Mouse (Mus musculus) forebrain, embryonic 14.5 days (tissue): ENCODE data around the gene Zmym5. TPM values are rescaled to one million over a fixed set of nuclear protein-coding genes. Genes with fewer than 3 reads are reported as not detected.
"Not testable (repeated sequence)": the region's sequence is repeated elsewhere in the genome, so short reads cannot be mapped to it uniquely, and the experiment has no call there.

Experiments used
- ATAC-seq: fragments of 200-750 bp; cut with Nextera tagmentation; 2 replicates; pipeline ENCODE4 v1.8.0; 2017; ENCODE audit warnings: mild to moderate bottlenecking, moderate library complexity
- DNase-seq: peaks from one replicate; pipeline ENCODE4 v3.0.0-alpha.2; 2015; ENCODE audit warnings: low spot score
- H3K27ac ChIP-seq: fragments of 300-500 bp; sonication (generic); 2 replicates; pipeline ENCODE4 v1.5.1; 2014; ENCODE audit warnings: low read depth, mild to moderate bottlenecking, control low read depth, low read length, moderate library complexity
- H3K27me3 ChIP-seq: fragments of 300-500 bp; sonication (generic); replicated peaks from 2 replicates; pipeline ENCODE4 v1.6.1; 2014; ENCODE audit warnings: low read length, control low read depth, mixed read lengths; ENCODE audit not compliant: control insufficient read depth, insufficient read depth
- H3K36me3 ChIP-seq: fragments of 300-500 bp; sonication (generic); 2 replicates; pipeline ENCODE4 v1.6.1; 2014; ENCODE audit warnings: low read length, control low read depth; ENCODE audit not compliant: control insufficient read depth, insufficient read depth
- H3K4me1 ChIP-seq: fragments of 300-500 bp; sonication (generic); 2 replicates; pipeline ENCODE4 v1.6.1; 2014; ENCODE audit warnings: antibody characterized with exemption, low read length, control low read depth; ENCODE audit not compliant: control insufficient read depth, insufficient read depth
- H3K4me2 ChIP-seq: fragments of 300-500 bp; sonication (generic); 2 replicates; pipeline ENCODE4 v1.6.1; 2014; ENCODE audit warnings: mild to moderate bottlenecking, control low read depth, low read length
- H3K4me3 ChIP-seq: fragments of 300-500 bp; sonication (generic); 2 replicates; pipeline ENCODE4 v1.5.1; 2014; ENCODE audit warnings: low read depth, low read length, control low read depth
- H3K9ac ChIP-seq: fragments of 300-500 bp; sonication (generic); 2 replicates; pipeline ENCODE4 v1.6.1; 2014; ENCODE audit warnings: mild to moderate bottlenecking, low read length, control low read depth, moderate library complexity
- H3K9me3 ChIP-seq: fragments of 300-500 bp; sonication (generic); replicated peaks from 2 replicates; pipeline ENCODE4 v1.6.1; 2016; ENCODE audit warnings: low read length, control low read depth, mixed read lengths; ENCODE audit not compliant: control insufficient read depth
- WGBS: fragments of 180-500 bp; shearing (Covaris S2); extraction: QIAGEN DNeasy Blood & Tissue Kit; methylation state at CpG from one replicate; pipeline ENCODE4 v1.1.7; 2014; 5-methylcytosine and 5-hydroxymethylcytosine counted together
- polyA plus RNA-seq: library from polyadenylated mRNA; unstranded; fragments of >200 nt; fragmentation: Nextera tagmentation; extraction: Ambion mirVana; gene quantifications from 2 replicates; pipeline ENCODE4 v1.2.1, GENCODE M21; 2014

Zmym5 gene
- polyA plus RNA-seq, 1 experiment from 2014 or later = 24.1 TPM

DNA sequence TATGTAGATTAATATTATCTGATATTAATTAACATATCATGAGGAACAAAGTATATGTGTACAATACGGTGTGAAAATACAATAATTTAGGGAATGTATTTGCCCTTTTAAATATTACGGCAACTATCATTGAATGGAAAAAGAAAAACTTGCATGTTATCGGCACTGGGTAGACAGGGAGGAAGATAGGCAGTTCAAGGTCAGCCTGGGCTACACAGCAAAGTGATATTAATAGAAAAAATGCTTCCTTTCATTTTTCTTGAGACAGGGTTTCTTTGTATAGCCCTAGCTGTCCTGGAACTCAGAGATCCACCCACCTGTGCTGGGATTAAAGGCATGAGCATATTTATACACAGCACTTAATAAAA lies 32.6 kb downstream of the Zmym5 start:
- ATAC-seq = peak; percentile 4
- peaks cover 14% of the 10 kb centered on the region for H3K4me1 ChIP-seq
- WGBS = 50% methylated on average over 3 of the region's 3 CpGs

DNA sequence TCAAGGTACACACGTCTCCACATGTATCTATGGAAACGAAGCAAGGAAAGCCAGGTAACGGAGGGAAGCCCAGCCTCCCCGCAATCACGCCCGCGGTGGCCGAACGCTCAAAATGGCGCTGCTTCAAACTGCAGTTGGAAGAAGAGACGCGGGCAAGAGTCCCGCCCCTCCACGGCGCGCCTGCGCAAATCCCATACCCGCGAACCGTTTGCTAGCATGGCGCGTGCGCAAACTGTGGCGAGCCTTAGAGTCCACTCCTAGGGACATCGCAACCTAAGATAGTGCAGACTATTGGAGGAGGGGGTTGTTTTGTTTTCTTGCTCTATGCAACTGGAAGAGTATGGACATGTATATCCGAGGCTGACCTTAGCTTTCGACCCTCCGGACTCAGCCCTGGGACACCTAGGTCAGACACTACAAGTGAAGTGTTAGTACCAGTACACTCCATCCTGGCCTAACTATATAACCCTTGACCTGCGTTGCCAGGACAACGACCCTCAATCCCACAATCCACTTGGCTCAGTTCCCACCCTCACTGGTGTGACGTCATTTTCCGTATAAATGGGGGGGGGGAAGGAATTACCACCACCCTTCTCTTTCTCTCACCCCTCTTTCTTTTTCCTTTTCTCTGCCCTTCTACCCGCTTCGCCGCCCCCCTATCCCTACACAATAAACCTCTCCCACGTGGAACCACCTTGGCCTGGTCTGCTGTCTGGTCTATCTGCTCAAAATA lies 33.1 kb downstream of the Zmym5 start, which contains the start of gene Pspc1:
Pspc1 (minus strand) TSS at position 117 of the 733 bp plus-strand sequence.
- H3K9ac ChIP-seq = peak within 1 kb of the TSS; percentile 89
- no peaks in the 10 kb centered on the region for H3K27me3 ChIP-seq
- H3K27ac ChIP-seq = peak within 1 kb of the TSS; percentile 91
- H3K4me3 ChIP-seq = peak within 1 kb of the TSS; percentile 92
- H3K4me1 ChIP-seq = peaks cover 14% of the 10 kb centered on the region
- peak within 1 kb of the TSS; percentile 70 for H3K4me2 ChIP-seq
- peak; percentile 97 for ATAC-seq
- peak; percentile 99 for DNase-seq
- no peaks in the 10 kb centered on the region for H3K36me3 ChIP-seq
- H3K9me3 ChIP-seq = no peaks in the 10 kb centered on the region
- under 1% methylated on average over 36 of the region's 36 CpGs for WGBS

More for the DNA sequence above, 32.6 kb downstream of the Zmym5 start:
- H3K9me3 ChIP-seq = no peaks in the 10 kb centered on the region
- H3K9ac ChIP-seq = peak overlapping the region; percentile 89; the same call in 1 of the 2 replicates
- peak overlapping the region; percentile 91 for H3K27ac ChIP-seq
- peak overlapping the region; percentile 70 for H3K4me2 ChIP-seq
- H3K36me3 ChIP-seq = no peaks in the 10 kb centered on the region
- DNase-seq = no peak
- H3K27me3 ChIP-seq = no peaks in the 10 kb centered on the region
- H3K4me3 ChIP-seq = peak overlapping the region; percentile 92

DNA sequence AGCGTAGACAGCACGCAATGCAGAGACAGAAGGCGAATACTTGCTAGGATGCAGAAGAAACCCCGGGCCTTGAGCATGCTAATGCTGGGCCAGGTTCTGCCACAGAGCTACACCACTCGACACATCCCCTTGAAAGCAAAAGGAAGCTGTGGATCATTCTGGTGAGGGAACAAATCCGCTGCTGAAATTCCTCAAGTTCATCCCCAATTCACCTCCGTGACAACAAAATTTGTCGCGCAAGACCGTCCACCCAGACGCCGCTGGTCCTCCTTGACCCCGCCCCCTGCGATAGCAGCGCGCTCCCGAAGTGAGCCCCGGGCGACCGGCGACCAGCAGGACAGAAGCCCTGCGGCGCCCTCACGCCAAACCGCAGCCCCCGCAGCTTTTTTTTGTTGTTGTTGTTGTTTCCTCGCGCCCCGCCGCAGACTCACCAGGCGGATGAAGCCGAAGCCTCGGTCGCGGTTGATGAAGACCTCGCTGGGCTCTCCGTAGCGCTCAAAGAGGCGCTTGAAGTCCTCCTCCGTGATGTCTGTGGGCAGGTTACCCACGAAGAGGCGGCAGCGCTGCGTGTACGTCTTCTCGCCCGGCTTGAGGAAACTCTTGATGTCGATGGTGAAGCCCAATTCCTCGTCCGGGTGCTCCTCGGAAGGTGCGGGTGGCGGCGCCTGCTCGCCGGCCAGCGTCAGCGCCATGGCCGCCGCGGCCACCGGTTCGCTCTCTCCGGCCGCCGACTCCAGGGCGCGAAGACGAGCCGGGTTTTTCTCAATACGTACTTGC lies 34.0 kb downstream of the Zmym5 start:
- peak overlapping the region; percentile 70 for H3K4me2 ChIP-seq
- H3K27ac ChIP-seq = peak overlapping the region; percentile 91
- peaks cover 17% of the 10 kb centered on the region for H3K4me1 ChIP-seq
- no peaks in the 10 kb centered on the region for H3K27me3 ChIP-seq
- under 1% methylated on average over 71 of the region's 71 CpGs for WGBS
- H3K9me3 ChIP-seq = no peaks in the 10 kb centered on the region
- H3K36me3 ChIP-seq = no peaks in the 10 kb centered on the region
- ATAC-seq = peak; percentile 37
- H3K4me3 ChIP-seq = peak overlapping the region; percentile 92
- H3K9ac ChIP-seq = peak overlapping the region; percentile 89
- peak; percentile 51 for DNase-seq

DNA sequence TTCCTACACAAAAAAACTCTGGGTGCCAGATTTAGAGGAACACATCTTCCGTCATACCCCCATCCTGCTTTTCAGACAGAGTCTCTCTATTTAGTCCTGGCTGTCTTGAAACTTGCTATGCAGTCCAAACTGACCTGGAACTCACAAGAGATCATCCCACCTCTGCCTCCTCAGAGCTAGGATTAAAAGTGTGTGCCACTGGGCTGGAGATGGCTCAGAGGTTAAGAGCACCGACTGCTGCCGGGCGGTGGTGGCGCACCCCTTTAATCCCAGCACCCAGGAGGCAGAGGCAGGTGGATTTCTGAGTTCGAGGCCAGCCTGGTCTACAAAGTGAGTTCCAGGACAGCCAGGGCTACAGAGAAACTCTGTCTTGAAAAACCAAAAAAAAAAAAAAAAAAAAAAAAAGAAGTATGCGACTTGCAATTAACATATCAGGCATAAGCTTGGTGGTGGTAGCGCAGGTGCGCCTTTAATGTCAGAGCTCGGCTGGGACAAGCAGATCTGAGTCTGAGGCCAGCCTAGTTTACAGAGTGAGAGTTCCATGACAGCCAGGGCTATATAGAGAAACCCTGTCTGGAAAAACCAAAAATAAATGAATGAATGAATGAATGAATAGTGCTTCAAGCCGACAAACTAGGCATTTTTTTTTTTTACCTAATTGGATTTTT lies 34.8 kb downstream of the Zmym5 start:
- H3K4me1 ChIP-seq = peaks cover 17% of the 10 kb centered on the region
- peaks cover 5% of the 10 kb centered on the region for H3K36me3 ChIP-seq
- no peak overlapping the region for H3K27ac ChIP-seq
- ATAC-seq = no peak
- no peaks in the 10 kb centered on the region for H3K9me3 ChIP-seq
- no peaks in the 10 kb centered on the region for H3K27me3 ChIP-seq
- H3K4me2 ChIP-seq = peak overlapping the region; percentile 70
- H3K9ac ChIP-seq = peak overlapping the region; percentile 89
- H3K4me3 ChIP-seq = peak overlapping the region; percentile 92
- WGBS = 37% methylated on average over 11 of the region's 11 CpGs
- no peak for DNase-seq

DNA sequence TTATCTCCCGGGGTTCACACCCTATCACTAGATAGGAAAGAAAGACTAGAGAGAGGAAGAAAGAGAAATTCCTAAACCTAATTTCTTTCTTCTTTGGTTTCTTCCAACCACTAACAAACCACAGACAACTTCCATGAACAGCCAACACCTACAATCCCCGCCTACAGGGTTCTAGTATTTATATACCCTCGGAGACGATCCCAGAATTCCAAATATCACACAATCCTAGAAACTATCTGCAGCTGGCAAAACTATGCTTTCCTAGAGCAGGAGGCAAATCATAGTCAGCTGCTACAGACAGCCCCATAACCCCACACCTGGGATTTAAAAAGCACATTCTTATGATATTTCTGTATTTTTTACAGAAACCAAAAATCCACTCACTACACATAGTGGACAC lies 36.1 kb downstream of the Zmym5 start:
- Histone ChIP-seq H3K27ac (no peak overlapping the region), H3K9ac (no peak overlapping the region), H3K4me2 (peak overlapping the region; percentile 70), H3K27me3 (no peaks in the 10 kb centered on the region), H3K4me1 (peaks cover 17% of the 10 kb centered on the region), H3K4me3 (peak overlapping the region; percentile 16), H3K9me3 (no peaks in the 10 kb centered on the region), H3K36me3 (peaks cover 18% of the 10 kb centered on the region)
- ATAC-seq (no peak), DNase-seq (no peak)
- 78% methylated on average over 4 of the region's 4 CpGs for WGBS

DNA sequence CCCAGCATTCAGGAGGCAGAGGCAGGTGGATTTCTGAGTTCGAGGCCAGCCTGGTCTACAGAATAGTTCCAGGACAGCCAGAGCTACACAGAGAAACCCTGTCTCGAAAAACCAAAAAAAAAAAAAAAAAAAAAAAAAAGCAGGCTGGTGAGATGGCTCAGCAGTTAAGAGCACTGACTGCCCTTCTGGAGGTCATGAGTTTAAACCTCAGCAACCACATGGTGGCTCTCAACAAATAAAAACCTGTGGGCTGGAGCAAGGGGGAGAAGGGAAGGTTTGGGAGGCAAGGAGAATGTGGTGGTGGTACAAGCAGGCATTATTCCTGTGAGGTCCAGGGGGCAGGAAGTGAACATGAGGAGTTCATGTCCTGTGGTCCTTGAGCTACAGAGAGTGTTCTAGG lies 45.1 kb downstream of the Zmym5 start:
- DNase-seq, H3K9me3 ChIP-seq, H3K4me2 ChIP-seq, H3K4me3 ChIP-seq, H3K9ac ChIP-seq, ATAC-seq, H3K4me1 ChIP-seq, H3K27ac ChIP-seq, H3K27me3 ChIP-seq: not testable (repeated sequence)
- H3K36me3 ChIP-seq = peaks cover 59% of the 10 kb centered on the region
- 92% methylated on average over 2 of the region's 2 CpGs for WGBS

DNA sequence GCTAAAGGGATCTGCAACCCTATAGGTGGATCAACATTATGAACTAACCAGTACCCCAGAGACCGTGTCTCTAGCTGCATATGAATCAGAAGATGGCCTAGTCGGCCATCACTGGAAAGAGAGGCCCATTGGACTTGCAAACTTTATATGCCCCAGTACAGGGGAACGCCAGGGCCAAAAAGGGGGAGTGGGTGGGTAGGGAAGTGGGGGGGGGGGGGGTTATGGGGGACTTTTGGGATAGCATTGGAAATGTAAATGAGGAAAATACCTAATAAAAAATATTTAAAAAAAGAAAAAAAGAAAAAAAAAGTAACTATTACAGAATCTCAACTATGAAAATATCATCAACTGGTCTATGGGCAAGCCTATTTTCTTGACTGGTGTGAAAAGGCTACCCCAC lies 46.4 kb downstream of the Zmym5 start:
- peaks cover 59% of the 10 kb centered on the region for H3K36me3 ChIP-seq
- not testable (repeated sequence) for H3K9ac ChIP-seq, H3K4me2 ChIP-seq, H3K4me1 ChIP-seq, H3K27ac ChIP-seq, ATAC-seq, H3K27me3 ChIP-seq, H3K9me3 ChIP-seq, H3K4me3 ChIP-seq, DNase-seq
- 95% methylated on average over 3 of the region's 3 CpGs for WGBS

DNA sequence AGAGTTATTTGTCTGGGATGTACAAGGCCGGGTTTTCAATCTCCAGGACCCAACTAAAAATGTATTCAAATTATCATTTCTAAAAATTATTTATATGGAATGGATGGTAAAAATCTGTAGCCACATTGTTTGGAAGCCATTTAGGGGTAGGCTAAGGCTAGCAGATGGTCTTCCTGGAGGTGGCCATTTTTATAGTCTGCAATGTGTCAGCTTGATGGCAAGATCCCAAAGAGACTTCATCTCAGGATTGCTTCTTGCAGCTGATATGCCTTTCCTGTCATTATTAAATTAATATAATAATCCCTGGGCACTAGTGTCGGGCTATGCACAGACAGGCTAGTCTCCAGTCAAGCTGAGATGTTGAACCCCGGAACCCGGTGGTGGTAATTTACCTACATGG lies 60.2 kb downstream of the Zmym5 start:
- Histone ChIP-seq H3K4me3 (no peak overlapping the region), H3K36me3 (peaks cover 51% of the 10 kb centered on the region), H3K4me2 (no peak overlapping the region), H3K9me3 (no peaks in the 10 kb centered on the region), H3K9ac (no peak overlapping the region), H3K4me1 (no peaks in the 10 kb centered on the region), H3K27me3 (no peaks in the 10 kb centered on the region), H3K27ac (no peak overlapping the region)
- ATAC-seq = no peak
- WGBS = 91% methylated on average over 4 of the region's 4 CpGs
- DNase-seq = peak; percentile 11
